Mouse (Mus musculus) G1E (cell line): ENCODE measurements around the gene Arhgef18.

Source experiments
- CTCF ChIP-seq: IDR thresholded peaks from 2 replicates; pipeline ENCODE4 v1.5.1; 2012; ENCODE audit warnings: low read depth, low read length, inconsistent platforms, mixed read lengths
- GATA1 ChIP-seq: IDR thresholded peaks from 2 replicates; pipeline ENCODE4 v1.6.1; 2012; ENCODE audit warnings: borderline replicate concordance, low read length, inconsistent platforms, mixed read lengths
- GATA2 ChIP-seq: IDR thresholded peaks from 2 replicates; pipeline ENCODE4 v1.6.1; 2012; ENCODE audit warnings: low read depth, low read length, inconsistent platforms, borderline replicate concordance
- POLR2AphosphoS5 ChIP-seq: IDR thresholded peaks from 2 replicates; pipeline ENCODE4 v1.6.1; 2012; ENCODE audit warnings: low read depth, low read length, inconsistent platforms; ENCODE audit not compliant: insufficient replicate concordance
- TAL1 ChIP-seq: conservative IDR thresholded peaks from 2 replicates; pipeline ENCODE4 v1.6.1; 2012; ENCODE audit warnings: low read depth, low read length, inconsistent platforms, mixed read lengths

GRCm38 (mm10) chr8:3502217-3502616, 109.4 kb downstream of the Arhgef18 start:
- TF ChIP-seq CTCF (no peak), GATA1 (no peak), GATA2 (no peak), POLR2AphosphoS5 (no peak), TAL1 (no peak)
